Mouse (Mus musculus) gastrocnemius, postnatal 4 days (tissue): ENCODE measurements around the gene Iffo2. TPM values are rescaled to one million over a fixed set of nuclear protein-coding genes. Genes with fewer than 3 reads are reported as not detected.

Experiments used
- DNase-seq, 2 experiments: peaks; one replicate each; pipeline ENCODE4 v3.0.0; 2021 to 2022; ENCODE audit warnings: low spot score in 2 of 2, mixed read lengths in 2 of 2
- total RNA-seq, 2 experiments: library from RNA; stranded (reverse); gene quantifications; 2 replicates each; pipeline ENCODE4 v1.2.3; 2021

Iffo2 gene
- total RNA-seq, 2 experiments from 2014 or later = 11.5 to 11.8 TPM

DNA sequence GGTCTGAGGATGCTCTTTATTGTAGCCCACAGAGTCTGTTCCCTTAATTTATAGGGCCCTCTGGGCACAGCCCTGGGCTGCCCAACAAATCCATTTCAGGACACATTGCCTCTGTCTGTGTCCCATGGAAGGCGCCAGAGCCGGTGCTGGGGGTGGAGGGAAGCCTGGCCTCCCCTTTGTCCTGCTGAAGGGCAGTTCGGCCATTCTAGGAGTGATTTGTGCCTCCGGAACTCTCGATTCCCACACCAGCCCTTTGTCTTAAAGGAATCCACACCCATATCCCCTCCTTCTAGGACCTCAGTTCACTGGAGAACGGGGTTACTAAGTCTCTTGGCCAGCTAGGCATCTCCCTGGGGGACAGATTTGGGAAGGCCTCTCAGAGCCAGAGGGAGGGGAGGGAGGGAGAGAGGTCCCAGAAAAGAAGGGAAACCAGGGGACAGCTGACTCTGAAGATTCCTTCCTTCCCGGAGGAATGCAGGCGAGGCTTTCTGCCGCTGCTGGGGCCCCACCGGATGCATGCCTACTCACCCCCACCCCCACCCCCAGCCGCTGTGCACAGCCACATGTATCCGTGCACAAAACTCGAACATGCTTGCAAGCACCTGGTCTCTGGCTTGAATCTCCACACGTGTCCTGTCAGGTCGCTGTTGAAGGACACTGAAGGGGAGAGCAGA, 50.5 kb downstream of the Iffo2 start:
- peak in 1 of 2 experiments; percentile 62 for DNase-seq

DNA sequence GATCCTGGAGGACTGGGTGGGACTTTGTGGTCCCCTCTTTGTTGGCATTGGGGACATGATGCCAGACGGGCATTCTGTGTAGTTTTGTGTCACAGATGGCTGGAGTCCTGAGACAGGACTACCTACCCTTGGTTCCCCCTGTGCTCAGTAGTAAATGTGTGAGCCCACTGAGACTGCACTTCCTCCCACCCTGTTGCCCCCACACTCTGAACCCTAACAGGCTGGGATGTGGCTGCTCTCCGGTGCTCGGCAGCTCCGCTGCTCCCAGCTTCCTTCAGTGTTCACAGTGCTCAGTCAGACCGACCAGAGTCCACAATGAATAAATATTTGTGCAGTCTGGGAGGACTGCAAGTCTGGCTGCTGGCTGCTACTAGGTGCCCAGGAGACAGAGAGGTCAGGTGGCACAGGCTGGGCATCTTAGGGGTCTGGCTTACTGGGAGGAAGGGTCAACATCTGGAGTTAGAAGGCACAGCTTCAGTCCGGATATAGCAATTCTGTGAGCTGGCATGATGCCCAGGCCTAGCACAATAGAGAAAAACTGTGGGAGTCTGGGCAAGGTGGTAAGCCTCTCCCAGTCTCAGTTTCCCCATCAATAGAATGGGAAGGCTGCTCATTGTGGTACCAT, 51.2 kb downstream of the Iffo2 start:
- DNase-seq = no peak

DNA sequence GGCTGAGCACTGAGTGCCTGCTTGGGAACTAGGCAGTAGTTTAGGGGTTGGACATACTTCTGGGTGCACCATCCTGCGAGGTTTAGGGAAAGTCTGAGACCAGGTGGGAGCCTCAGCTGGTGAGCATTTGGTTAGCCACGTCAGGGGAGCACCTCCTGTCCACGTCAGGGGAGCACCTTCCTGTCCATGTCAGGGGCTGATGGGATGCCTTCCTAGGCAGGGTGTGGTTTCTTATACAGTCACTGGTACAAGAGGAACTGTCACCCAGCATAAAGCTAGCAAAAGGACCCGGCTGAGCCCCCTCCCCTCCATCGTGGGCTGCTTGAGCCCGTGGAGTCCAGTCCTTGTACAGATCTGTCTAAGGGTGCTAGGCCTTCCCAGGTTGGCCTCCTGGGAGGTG, 52.0 kb downstream of the Iffo2 start:
- DNase-seq = no peak

- no peak for DNase-seq
These were observed 52.6 kb downstream of the Iffo2 start for GRCm38 (mm10) chr4:139582903-139583302.

GRCm38 (mm10) chr4:139583629-139584245, 53.4 kb downstream of the Iffo2 start:
- no peak for DNase-seq

GRCm38 (mm10) chr4:139584704-139585103, 54.4 kb downstream of the Iffo2 start:
- DNase-seq = no peak

- no peak for DNase-seq
These were observed 55.4 kb downstream of the Iffo2 start for GRCm38 (mm10) chr4:139585713-139586112.

DNA sequence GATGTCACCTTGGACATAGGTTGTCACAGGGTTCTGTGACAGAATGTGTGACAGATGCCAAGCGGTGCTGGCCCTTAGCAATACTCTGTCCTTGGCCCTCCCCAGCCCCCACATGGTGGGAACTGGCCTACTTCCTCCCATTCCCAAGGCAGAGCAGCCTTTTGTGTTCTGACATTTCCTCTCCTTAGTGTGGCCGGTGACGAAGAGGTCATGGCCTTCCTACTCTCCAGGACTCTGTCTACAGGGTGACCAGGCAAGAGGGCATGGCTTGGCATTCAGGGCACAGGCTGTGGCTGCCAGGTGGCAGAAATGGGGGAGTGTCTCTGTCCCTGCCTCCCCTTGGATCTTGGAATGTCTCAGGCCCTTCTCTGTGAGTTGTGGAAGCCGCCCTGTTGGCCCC, 57.0 kb downstream of the Iffo2 start:
- no peak for DNase-seq

DNA sequence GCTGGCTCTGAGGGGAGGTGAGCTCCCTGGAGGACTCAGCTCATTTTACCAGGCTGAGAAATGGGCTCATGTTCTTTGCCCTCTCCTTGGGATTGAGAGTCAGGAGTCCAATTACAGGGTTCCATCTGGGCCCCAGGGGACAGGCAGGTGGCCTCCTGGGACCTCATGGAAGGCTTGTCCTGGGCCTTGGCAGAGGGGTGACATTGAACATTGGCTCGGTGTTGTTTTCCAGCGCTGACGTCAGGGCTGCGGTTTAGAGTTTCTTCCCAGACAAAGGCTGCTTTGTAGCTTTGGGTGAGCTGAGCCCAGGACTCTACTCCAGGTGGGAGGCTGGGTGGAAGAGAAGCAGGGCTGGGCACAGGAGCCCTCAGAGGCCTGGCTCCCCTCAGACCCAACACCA, 57.4 kb downstream of the Iffo2 start:
- DNase-seq = no peak

GRCm38 (mm10) chr4:139589351-139590027, 59.1 kb downstream of the Iffo2 start:
- DNase-seq = no peak

GRCm38 (mm10) chr4:139590446-139590845, 60.1 kb downstream of the Iffo2 start:
- DNase-seq = no peak

DNA sequence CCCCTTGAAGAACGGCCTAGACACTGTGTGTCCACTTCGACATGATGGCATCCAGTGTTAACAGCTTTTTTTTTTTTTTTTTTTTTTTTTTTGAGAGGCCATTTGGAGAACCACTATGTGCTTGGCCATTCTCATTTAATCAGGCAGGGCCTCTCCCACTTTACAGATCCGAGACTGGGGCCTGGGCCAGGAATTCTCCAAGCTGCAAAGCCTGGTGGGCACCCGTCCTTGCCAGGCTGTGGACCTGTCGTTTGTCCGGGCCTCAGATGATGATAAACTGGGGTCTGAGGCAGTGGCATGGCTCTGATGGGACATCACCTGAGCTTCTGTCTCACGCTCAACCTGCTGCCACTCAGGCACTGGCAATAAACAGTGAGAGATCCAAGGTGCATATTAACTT, 62.5 kb downstream of the Iffo2 start:
- no peak for DNase-seq

DNA sequence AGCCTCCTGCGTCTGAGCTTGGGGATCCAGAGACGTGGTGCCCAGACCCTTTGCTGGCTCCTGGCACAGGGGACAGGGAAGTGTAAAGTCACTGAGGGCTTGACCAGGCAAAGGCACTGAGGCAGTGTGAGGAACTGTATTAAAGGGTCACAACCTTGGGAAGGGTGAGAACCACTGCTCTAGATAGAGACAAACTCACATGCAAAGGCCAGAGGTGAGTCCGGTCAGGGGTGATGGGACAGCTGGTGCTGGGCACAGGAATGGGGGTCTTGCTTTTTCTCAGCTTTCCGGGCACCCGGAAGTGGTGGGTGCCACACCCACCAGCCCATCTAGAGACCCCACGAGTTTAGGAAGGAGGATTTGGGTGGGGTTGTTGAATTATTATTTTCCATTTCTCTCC, 63.0 kb downstream of the Iffo2 start:
- DNase-seq = no peak

- DNase-seq = no peak
These were observed 63.7 kb downstream of the Iffo2 start for GRCm38 (mm10) chr4:139594062-139594461.

DNA sequence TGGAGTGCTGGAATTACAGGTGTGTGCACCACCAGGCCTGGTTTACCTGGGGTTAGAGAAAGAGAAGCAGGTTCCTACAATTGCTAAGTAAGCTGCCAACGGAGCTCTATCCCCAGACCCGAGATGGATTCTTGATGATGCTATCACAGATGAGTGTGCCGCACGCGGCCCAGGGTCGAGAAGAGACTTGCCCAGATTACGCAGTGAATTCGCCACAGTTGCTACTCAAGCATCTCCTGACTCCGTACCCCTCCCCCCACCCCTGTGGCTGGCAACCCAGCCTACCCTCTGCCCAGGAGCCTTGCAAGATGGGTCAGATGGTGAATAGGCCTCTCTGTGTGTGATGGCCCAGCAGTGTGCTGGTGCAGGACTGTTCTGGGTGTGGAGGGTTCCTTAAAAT, 66.4 kb downstream of the Iffo2 start:
- no peak for DNase-seq

- no peak for DNase-seq
These were observed 67.2 kb downstream of the Iffo2 start for GRCm38 (mm10) chr4:139597286-139598284.

GRCm38 (mm10) chr4:139598356-139598755, 68.0 kb downstream of the Iffo2 start:
- no peak for DNase-seq

DNA sequence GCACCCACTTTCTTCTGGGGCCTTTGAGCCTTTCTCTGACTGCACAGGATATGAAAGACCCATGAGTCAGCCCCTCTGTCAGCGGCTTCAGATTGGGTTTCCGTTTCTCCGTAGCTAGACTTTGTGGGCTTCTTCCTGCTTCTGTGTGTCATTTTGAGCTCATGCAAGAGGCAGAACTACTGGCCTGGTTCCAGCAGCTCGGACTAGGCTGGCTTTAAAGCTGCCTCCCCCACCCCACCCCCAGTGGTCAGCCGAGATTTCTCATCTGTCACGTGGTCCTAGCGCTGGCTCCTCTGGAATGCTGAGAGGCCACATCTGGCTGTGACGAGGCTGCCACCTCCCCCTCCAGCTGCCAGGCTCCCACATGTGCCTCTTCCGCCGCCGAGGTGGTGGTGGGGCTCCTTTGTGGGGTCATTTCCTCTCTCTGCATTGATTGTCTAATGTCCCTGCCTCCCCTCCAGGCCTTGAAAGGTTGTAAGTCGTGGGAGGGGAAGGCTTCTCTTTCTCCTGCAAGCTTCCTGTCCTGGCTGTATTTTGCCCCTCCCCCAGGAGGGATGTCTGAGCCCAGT, 68.7 kb downstream of the Iffo2 start:
- DNase-seq = peak; percentile 82 to 94

- DNase-seq = no peak
These were observed 71.4 kb downstream of the Iffo2 start for GRCm38 (mm10) chr4:139601519-139602356.
